Mouse (Mus musculus) erythroblast, adult 5-6 weeks (primary cell): Measurements from ENCODE around the gene Adamts8. TPM values are rescaled to one million over a fixed set of nuclear protein-coding genes. Genes with fewer than 3 reads are reported as not detected.

Source experiments
- ATAC-seq: replicated peaks from 2 replicates; pipeline ENCODE4 v1.8.0; 2016; ENCODE audit warnings: moderate number of reproducible peaks, mild to moderate bottlenecking, moderate TSS enrichment, inconsistent platforms; ENCODE audit not compliant: poor library complexity, low FRiP score, severe bottlenecking
- total RNA-seq, 2 experiments: library from RNA; stranded (forward) in 1 of 2; stranded (reverse) in 1 of 2; fragments of 150-400 nt in 1 of 2; fragments of 200-764, 138-1000 nt in 1 of 2; gene quantifications; 2 replicates each; pipeline versions ENCODE4 v1.2.3 to v1.2.4; 2015 to 2017; ENCODE audit warnings: low replicate concordance in 2 of 2

Gene Adamts8
- total RNA-seq, 2 experiments from 2014 or later = not detected

DNA sequence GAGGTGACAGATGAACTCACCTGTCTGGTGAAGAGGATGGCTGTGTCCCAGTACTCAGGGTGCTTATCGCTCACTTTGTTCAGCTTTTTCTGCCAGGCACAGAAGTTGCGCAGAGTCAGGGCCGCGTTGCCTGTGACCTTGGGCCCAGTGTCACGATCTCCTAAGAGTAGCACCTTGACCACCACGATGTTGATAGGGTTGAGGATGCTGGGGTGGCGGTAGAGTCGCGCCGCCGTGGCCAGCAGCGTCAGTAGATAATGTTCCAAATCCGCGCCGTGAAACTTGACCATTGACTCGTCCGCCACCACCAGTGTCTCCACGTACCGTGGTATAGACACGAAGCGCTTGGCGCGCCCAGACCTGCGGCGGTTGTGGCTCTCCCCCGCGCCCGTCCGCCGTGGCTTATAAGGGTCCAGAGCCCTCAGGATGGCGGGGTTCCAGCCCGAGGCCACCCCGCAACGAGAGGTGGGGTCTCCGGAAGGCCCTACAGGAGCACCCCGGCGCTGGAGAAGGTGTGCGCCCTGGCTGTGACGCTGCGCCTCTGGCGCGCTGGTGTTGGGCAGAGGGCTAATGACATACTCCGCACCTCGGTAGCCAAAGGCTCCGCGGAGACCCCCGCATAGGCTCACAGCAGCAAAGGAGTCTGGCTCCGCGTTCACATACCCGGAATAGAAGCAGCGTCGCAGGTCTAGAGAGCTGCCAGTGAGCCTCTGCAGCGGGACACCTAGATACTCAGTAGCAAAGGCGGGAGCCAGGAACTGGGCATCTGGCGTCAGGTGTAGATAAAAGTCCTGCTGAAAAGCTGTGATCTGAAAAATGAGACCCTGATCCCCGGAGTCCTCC is 20.9 kb upstream of the Adamts8 start:
- ATAC-seq = no peak

DNA sequence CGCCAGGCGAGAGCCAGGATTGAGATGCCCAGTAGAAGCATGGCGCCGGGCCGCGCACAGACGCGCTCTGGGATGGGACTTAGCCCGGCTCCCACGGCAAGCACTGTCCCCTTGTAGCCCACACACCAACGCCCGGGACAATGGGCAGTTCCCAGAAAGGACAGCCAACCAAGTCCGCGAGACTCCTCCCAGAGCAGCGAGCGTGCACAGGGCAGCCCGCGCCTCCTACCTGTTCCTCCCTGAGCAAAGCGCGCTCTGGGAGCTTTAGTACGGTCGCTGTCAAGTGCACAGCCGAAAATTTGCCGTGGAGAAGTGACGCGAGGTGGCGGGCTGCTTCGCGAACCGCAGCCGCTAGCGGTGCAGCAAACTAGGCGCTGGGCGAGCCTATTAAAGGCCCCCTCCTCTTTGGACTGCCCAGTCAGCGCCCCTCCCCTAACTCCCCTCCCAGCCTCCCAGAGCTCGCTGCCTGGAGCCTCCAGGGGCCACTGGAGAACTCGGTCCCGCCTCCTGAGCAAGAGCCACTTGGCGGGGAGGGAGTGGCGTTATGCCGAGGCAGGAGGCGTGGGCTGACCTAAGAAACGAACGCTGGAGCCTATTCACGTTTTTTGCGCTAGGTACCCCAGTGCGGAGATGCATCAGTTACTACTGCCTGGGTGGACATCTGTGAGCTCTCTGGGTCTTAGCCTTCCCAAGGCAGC is 20.0 kb upstream of the Adamts8 start, which contains the start of gene Adamts15:
Gene Adamts15 (minus strand): TSS at position 256 of the 698 bp plus-strand sequence.
- no peak for ATAC-seq

DNA sequence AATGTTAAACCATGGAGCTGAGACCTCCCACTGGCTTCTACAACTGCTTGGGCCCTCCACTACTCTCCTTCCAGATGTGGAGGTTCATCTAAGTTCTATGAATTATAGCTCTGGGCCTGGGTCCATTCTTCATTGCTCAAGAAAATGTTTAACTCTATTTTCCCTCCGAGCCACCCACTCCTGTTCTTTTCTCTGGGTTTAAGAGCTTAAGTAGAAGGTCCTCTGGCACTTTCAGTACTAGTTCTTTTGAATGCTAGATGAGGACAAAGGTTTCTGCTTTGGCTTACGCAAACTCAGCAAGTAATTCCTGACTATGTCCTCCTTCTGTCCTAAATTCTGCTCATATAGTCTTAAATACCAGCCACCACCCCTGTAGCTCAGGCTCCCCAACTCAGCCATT is 13.6 kb upstream of the Adamts8 start:
- no peak for ATAC-seq

DNA sequence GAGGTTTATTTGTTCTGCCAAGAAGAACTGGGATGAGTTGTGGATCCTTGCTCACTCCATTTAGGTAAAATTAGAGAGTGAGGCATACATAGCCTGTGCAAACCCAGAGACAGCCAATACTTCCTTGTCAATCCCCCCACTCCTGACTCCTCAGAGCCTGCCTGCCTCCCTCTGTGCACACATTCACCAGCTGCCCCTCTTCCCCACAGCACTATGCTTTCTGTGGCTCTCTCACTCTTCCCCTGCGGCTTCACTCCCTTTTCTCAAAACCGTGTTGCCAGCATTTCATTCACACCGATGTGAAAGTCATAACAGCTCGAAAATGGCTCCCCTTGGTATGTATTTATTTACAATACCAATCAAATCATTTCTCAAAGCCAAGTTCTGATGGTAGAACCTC is 10.0 kb upstream of the Adamts8 start:
- no peak for ATAC-seq

DNA sequence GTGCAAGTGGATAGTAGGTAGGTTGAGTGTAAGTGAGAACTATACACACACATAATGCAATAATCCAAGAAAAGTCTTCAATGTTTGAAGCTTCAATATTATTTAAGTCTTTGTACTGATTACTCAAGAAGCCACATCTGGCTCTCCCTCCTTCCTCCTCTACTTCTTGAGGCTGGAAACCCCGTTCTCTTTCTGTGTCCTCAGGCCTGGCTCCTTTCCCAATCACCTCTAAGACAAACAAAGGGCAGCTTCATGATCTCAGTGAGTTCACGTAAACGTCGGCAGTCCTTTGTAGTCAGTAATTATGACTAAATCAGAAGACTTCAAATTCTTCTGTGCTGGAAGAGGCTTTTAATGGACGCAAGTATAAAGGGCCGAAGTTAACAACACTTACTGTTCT is 7.5 kb upstream of the Adamts8 start:
- no peak for ATAC-seq

DNA sequence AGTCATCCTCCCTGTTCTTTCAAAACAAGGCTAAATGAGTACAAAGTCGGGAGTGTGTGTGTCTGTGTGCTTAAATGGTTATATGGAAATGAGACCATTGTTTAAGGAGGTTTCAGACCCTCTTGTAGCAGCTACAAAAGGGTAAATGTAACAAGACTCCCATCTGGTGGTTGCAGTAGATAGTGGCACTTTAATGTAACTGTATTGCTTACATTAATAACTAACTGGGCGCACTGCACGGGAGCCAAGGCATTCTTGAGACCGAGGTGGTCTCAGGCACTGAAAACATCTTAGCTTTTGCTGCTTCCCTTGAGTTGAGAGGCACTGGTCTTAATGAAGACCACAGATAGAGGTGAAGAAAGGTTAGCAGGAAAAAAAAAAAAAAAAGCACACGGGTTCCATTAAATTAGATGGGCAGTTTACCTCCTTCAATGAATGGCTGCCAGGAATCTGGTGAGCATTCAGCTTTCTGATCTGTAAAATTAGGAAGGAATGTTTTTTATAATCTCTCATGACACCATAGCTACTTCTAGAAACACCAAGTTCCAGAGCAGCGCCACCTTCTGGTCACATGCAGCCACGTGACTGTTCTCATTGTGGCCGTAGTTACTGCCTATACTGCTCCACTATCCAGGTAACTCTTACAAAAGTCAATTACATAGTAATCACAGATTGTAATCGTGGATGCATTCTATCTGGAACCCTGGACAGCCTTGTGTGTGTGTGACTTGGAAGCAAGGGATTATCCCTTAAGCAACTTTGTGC is 5.5 kb upstream of the Adamts8 start:
- ATAC-seq = no peak

DNA sequence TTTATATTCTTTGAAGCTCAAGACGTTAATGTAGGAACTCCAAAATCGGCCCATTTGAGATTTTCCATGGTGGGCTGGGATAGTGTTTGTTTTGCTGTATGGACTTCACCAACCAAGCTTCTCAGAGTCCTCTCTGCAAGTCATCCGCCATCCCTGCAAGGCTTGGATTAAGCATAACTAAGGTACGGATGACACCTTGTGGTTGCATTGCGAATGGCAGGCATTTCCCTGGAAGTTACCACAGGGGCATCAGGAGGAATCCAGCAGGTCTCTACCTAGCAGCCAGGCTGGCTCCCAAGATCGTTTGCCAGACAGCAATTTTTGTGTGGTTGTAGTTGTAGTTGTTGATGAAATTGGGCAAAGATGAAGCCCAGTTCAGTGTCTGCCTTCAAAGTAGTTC is 2.0 kb upstream of the Adamts8 start:
- ATAC-seq = no peak

DNA sequence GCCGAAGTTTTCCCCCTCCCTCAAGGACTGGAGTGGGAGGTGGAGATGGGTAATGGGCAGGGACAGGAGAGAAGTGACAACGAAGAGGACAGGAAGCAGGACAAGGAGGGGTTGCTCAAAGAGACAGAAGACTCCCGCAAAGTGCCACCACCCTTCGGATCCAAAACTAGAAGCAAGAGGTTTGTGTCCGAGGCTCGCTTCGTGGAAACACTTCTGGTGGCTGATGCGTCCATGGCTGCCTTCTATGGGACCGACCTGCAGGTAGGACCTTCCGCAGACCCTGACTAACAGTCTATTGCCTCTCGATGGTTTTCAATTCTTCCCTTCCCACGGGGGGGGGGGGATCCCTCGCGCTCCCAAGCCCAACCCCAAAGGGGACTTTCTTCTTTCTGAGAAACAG is 979 bp downstream of the Adamts8 start:
- ATAC-seq = no peak

DNA sequence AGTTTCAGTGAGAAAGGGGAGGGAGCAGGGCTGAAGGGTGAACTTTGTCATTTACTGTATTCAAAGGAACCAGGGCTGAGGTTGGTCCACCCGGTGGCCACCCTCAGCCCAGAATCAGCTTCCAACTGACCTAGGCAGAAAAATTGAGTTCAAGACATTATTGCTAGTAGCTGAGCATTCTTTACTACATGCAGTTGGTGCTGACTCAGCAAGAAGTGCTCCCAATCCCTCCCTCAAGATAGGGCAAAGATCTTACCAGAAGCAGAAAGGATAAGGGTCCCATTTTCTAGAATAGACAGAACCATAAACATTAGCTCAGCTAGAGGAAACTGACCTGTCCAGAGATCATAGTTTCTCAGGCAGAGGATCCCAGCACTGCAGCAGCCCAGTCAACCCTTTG is 1.9 kb downstream of the Adamts8 start:
- no peak for ATAC-seq

DNA sequence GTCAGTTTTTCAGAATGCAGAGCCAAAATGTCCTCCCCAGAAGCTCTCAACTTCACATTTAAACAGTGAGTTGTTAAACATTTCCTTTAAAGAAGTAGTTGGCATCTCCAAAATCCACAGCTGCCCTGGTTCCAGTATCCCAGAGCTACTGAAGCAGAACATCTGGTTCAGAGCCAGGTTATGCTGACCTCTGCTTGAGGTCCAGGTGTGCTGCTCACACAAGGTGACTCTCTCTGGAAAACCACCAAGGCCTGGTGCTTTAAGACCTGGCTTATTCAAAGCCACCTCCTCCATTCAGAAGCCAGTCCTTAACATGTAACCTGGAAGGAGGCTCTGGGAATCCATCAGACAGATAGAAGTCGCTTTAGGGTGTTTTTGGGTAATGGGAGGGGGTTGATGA is 2.9 kb downstream of the Adamts8 start:
- ATAC-seq = no peak

DNA sequence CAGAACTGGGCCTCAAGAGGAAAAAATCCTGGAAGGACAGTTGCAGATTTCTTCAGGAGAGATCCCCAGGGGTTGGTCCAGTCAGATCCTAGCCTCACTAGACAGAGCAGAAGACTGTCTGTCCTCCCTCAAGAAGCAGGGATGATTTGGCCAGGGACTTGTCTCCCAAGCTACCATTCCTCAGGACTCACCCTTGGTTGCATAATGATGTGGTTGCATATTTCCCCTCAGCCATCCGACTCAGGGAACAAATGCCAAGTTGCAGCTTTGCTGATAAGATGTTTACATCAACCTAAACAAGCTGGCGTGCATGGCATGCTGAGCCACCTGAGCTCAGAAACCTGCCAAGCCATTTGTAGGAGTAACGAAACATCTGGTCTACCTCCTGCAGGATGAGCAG is 7.1 kb downstream of the Adamts8 start:
- ATAC-seq = no peak

DNA sequence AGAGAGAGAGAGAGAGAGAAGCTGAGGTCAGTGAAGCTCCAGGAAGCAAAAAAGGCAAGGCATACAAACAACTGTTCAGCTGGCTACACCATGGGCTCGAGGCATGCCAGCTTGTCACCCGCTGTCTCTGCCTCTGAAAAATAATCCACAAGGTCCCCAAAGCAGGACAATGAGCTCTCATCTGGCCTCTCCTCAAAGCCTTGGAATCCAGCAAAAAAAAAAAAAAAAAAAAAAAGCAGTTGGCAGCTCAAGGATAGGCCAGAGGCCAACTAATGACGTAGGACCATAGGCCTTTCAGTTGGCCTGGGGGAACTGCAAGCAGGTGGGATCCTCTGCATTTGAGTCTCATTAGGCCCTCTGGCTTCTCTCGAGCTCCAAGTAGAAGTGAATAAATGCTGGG is 7.6 kb downstream of the Adamts8 start:
- ATAC-seq = no peak

DNA sequence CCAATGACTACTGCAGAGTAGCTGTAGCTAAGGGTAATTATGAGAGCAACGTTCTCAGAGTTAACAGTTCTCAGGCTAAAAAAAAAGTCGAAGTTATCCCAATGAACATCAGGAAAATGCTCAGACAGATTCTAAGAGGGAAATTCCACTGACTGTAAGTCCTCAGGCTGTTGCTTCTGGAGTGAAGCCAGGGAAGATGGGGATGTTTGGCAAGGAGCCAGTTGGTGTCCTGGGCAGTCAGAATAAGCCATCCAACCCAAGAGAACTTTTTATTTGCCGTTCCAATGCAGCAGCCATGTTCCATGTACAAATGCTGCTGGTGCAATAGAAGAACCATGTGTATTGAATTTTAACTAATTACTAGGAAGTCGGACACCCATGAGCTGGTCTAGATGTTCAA is 8.2 kb downstream of the Adamts8 start:
- ATAC-seq = no peak

DNA sequence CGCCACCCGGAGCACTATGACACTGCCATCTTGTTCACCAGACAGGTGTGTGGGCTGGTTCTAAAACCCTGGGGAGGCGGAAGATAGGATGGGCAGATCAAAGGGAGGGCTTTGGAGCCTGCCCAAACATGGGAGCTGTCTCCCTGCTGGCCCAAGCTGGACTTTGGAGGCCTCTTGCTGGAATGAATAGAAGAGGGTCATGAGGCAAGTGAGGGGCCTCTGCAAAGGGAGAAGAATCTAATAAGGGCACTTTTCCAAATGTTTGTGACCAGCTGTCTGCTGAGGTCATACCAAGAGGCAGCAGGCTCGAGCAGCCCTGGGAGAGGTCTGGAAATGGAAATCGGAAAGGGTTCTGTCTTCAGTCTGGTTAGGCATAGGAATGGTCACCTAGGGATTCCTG is 9.1 kb downstream of the Adamts8 start:
- no peak for ATAC-seq

DNA sequence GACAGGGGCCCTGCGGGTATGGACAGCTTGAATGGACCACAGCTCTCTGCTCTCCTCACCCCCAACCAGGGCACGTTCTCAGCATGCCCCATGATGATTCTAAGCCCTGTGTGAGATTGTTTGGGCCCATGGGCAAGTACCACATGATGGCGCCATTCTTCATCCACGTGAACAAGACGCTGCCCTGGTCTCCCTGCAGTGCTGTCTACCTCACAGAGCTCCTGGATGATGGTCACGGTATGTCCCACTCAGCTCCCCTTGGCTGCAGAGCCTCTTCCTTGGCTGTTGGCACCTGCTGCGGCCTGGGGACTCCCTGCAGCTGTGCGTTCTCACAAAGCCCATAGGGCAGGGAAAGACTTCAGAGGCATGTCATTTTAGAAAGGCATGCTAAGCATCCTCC is 10.9 kb downstream of the Adamts8 start:
- ATAC-seq = no peak

DNA sequence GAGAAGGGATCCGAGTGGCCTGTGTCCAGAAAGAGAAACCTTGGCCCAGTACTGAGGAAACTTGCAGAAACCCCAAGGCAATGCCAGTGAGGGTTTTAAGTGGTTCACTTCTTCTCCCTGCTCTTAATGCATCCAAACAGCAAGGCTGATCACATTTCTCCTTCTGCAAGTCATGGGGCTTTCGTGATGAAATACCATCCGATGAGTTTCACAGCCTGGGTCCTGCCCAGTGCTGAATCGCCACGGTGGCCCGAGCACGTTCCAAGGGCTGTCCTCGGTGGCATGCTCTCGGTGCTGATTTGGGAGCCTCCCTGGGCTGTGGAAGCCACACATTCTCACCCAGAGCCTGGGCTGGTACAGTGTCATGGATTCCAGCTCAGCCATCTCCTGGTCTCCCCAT is 12.9 kb downstream of the Adamts8 start:
- ATAC-seq = no peak

DNA sequence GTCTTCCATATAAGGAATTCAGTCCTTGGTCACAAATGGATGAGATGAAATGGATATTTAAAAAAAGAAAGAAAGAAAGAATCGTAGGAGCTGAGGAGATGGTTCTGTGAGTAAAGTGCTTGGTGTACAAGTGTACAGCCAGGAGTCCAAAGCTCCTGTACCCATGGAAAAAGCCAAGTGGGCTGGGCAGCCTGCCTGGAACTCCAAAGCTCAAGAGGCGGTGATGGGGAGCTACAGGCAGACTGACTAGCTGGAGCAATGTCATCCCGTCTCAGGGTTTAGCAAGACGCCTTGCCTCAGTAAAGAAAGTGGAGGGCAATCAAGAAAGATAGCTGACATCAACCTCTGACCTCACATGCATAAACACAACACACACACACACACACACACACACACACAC is 21.4 kb downstream of the Adamts8 start:
- no peak for ATAC-seq

DNA sequence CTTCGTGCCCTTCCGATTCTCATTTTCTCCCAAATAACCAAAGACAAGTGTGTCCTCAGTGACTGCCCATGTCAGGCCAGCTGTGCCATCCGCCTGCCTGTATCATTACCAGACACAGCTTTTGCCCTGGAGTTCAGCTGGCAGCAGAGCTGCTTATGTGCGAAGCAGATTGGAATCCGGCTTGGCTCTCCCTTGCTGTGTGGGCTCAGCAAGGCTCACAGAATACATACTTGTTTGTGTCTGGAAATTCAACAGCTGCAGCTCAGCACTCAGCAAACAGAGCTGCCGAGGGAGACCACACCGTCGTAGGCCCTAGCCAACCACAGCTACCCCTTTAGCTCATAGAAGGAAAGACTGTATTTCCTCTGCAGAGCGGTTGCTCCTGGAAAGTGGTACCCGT is 22.3 kb downstream of the Adamts8 start:
- ATAC-seq = no peak

DNA sequence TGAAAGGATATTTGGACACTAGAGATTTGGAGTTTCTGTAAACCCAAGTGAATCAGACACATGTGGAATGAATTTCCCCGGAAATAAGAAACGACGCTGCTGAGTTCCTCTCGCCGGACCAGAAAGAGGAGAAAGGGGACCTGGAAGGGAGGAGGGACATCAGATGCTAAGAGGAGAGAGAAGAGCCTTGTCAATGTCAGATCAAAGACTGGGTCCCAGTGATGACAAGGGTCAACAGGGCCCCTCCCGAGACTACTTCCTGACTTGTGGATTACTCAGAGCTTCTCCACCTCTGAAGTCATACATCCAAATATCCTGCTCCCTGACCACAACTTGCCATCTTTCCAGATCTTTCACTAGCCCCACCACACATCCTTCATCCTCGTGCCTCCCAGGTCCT is 24.5 kb downstream of the Adamts8 start:
- ATAC-seq = no peak

DNA sequence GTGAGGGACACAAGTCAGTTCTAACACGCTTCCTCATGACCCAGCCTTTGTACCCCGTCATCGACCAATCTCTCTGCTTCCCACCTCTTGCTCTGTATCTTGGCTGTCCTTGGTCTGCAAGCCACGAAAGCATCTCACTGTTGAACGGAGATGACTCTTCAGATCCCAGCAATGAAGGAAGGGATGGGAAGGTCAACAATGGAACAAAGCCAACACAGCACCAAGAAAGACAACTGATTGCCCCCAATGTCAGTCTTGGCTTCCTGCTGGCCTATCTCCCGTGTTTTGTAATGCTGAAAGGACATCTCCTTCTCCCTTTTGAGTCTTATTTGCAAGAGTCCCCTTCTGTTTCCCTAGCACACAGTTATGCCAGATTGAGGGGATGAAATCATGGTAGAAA is 25.8 kb downstream of the Adamts8 start:
- ATAC-seq = no peak

DNA sequence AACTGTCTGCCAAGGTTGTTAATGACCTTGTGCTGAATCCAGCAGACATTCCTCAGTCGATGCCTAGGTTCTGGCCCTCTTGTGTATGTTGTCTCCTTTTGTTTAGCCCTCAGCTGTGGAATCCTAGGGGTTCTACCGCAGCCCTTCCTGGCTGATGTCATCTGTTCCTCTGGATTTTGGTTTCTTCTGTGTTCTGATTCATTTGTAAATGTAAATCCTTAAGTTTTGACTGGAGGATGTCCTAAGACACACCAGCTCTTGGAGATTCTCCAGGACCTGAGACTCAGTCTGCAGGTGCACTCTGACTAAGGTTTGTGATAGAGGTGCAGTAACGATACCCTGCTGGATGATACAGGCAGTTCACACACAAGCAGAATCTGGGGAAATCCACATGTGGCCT is 27.6 kb downstream of the Adamts8 start:
- no peak for ATAC-seq
